Mouse (Mus musculus): ENCODE results near the gene Galnt2.

GRCm38 (mm10) chr8:124204001-124204601, 27.1 kb upstream of the Galnt2 start:
- TF ChIP-seq CTCF (IDR thresholded peaks at IDR 0.05; ENCODE audit: low read depth) (no peak), EP300 (IDR thresholded peaks at IDR 0.05; ENCODE audit: low read depth) (no peak)

All from liver, postnatal 0 days (tissue).